Comparison of ENCODE assay signal across 19 mouse cellular contexts in genomic region chr17:30819134-30819533, GRCm38 (mm10).
DNase-seq lines count a peak whose midpoint lies in the region; ATAC-seq and TF ChIP-seq lines count a peak whose summit lies in the region.
"Had no signal": no experiment of that assay in that cellular context is flagged by ENCODE, and none has a peak within 500 bp of the region (broad histone marks: within the 10 kb centered on the region; RNA-seq: fewer than 3 reads in every experiment).

No protein-coding gene starts in this region.

- no peaks in the 10 kb centered on the region for H3K9me3 ChIP-seq in liver, embryonic 14.5 days (ENCODE audit: control insufficient read depth, low read length)
- H3K9me3 ChIP-seq in liver, embryonic 11.5 days (ENCODE audit: control insufficient read depth, low read length): no peaks in the 10 kb centered on the region
- H3K9me3 ChIP-seq: embryonic facial prominence, embryonic 10.5 days; hindbrain, embryonic 13.5 days; intestine, embryonic 15.5 days; midbrain, embryonic 15.5 days had no signal

- H3K4me1 ChIP-seq in liver, embryonic 14.5 days (replicated peaks; ENCODE audit: control insufficient read depth in 2 of 2, insufficient read depth in 2 of 2, low read length in 1 of 2): no peaks in the 10 kb centered on the region
- H3K4me1 ChIP-seq in liver, embryonic 11.5 days (replicated peaks; ENCODE audit: control insufficient read depth, insufficient read depth, low read length): no peaks in the 10 kb centered on the region; the same call in 1 of the 2 replicates
- H3K4me1 ChIP-seq: hindbrain, embryonic 13.5 days; intestine, embryonic 15.5 days; midbrain, embryonic 15.5 days had no signal

- H3K27me3 ChIP-seq in liver, embryonic 14.5 days (ENCODE audit: control insufficient read depth, insufficient read depth, low read length): no peaks in the 10 kb centered on the region
- no peaks in the 10 kb centered on the region for H3K27me3 ChIP-seq in liver, embryonic 11.5 days (replicated peaks; ENCODE audit: control insufficient read depth, insufficient read depth, low read length)
- H3K27me3 ChIP-seq: heart, embryonic 12.5 days; hindbrain, embryonic 13.5 days; intestine, embryonic 15.5 days; midbrain, embryonic 15.5 days had no signal

- peak; percentile 38; the same call in 1 of the 2 replicates for TF ChIP-seq CTCF in liver, embryonic 14.5 days (IDR thresholded peaks at IDR 0.05; ENCODE audit: low read depth)

- no peak overlapping the region for H3K4me2 ChIP-seq in liver, embryonic 14.5 days (ENCODE audit: low read depth)
- no peak overlapping the region for H3K4me2 ChIP-seq in liver, embryonic 11.5 days
- H3K4me2 ChIP-seq: heart, embryonic 12.5 days; hindbrain, embryonic 13.5 days; intestine, embryonic 15.5 days; midbrain, embryonic 15.5 days had no signal

- H3K9ac ChIP-seq in liver, embryonic 14.5 days (replicated peaks): no peak overlapping the region
- no peak overlapping the region for H3K9ac ChIP-seq in liver, embryonic 11.5 days (ENCODE audit: low read depth, low read length)
- H3K9ac ChIP-seq: heart, embryonic 12.5 days; hindbrain, embryonic 13.5 days; intestine, embryonic 15.5 days; midbrain, embryonic 15.5 days had no signal

- 83% methylated on average over 8 of the region's 8 CpGs for WGBS in liver, embryonic 14.5 days (ENCODE audit: insufficient replicate concordance)
- 86% methylated on average over 8 of the region's 8 CpGs for WGBS in liver, embryonic 11.5 days

- no peak for TF ChIP-seq EP300 in liver, embryonic 14.5 days (IDR thresholded peaks at IDR 0.05; ENCODE audit: low read depth)

- no peak for ATAC-seq in liver, embryonic 14.5 days (ENCODE audit: insufficient read depth)
- ATAC-seq in liver, embryonic 11.5 days (replicated peaks; ENCODE audit: low FRiP score): no peak
- ATAC-seq: intestine, embryonic 15.5 days; midbrain, embryonic 15.5 days had no signal

- no peaks in the 10 kb centered on the region for H3K36me3 ChIP-seq in liver, embryonic 14.5 days (replicated peaks; ENCODE audit: control insufficient read depth, insufficient read depth, low read depth)
- no peaks in the 10 kb centered on the region for H3K36me3 ChIP-seq in liver, embryonic 11.5 days (ENCODE audit: control insufficient read depth, insufficient read depth, low read length)
- H3K36me3 ChIP-seq: embryonic facial prominence, embryonic 10.5 days; heart, embryonic 12.5 days; hindbrain, embryonic 13.5 days; intestine, embryonic 15.5 days; midbrain, embryonic 15.5 days had no signal

- H3K4me3 ChIP-seq in liver, embryonic 14.5 days (ENCODE audit: insufficient read depth in 1 of 2, low read depth in 2 of 2, low read length in 2 of 2): no peak overlapping the region
- H3K4me3 ChIP-seq in liver, embryonic 11.5 days (ENCODE audit: low read depth, low read length): no peak overlapping the region
- H3K4me3 ChIP-seq: embryonic facial prominence, embryonic 10.5 days; gastrocnemius, adult 2 months; heart, embryonic 12.5 days; hindbrain, embryonic 13.5 days; intestine, embryonic 15.5 days; midbrain, embryonic 15.5 days; myocyte had no signal

- DNase-seq in liver, embryonic 14.5 days (ENCODE audit: low read depth in 3 of 3, low spot score in 3 of 3): no peak
- no peak for DNase-seq in liver, embryonic 11.5 days (ENCODE audit: low spot score)
- DNase-seq in thymus, postnatal 25 days: peak; percentile 12
- no peak for DNase-seq in thymus, adult 18-20 months
- peak; percentile 92 for DNase-seq in R1 (ENCODE audit: low read depth, low spot score)
- DNase-seq in heart, adult 11 months: no peak
- no peak for DNase-seq in gastrocnemius, postnatal 25 days
- DNase-seq: adrenal gland, adult 2 months; cerebellum, adult 9-10 months; gastrocnemius, adult 2 months; heart, postnatal 14 days; layer of hippocampus, postnatal 36 days; spleen, adult 18-20 months had no signal

- no peak overlapping the region for H3K27ac ChIP-seq in liver, embryonic 14.5 days
- no peak overlapping the region for H3K27ac ChIP-seq in liver, embryonic 11.5 days (ENCODE audit: low read depth, low read length)
- H3K27ac ChIP-seq: embryonic facial prominence, embryonic 10.5 days; gastrocnemius, adult 2 months; hindbrain, embryonic 13.5 days; intestine, embryonic 15.5 days; midbrain, embryonic 15.5 days had no signal

Comparison
In these comparisons a context has a peak if more than half of its experiments do, and no peak if none do; other contexts are left out.
1. DNase-seq: peak in thymus, postnatal 25 days (single experiment) and R1 (single experiment); none in liver, embryonic 14.5 days (0 of 3), liver, embryonic 11.5 days (single experiment), thymus, adult 18-20 months (0 of 2), heart, adult 11 months (single experiment) and gastrocnemius, postnatal 25 days (single experiment).